ENCODE assay signal across 9 mouse cellular contexts in genomic region chr1:72640658-72641410, GRCm38 (mm10). TPM values are rescaled to one million over a fixed set of nuclear protein-coding genes. Genes with fewer than 3 reads are reported as not detected.
DNase-seq lines count a peak whose midpoint lies in the region; ATAC-seq and TF ChIP-seq lines count a peak whose summit lies in the region.
"Had no signal": no experiment of that assay in that cellular context is flagged by ENCODE, and none has a peak within 500 bp of the region (broad histone marks: within the 10 kb centered on the region; RNA-seq: fewer than 3 reads in every experiment).

No protein-coding gene starts in this region.

- H3K36me3 ChIP-seq in heart, embryonic 11.5 days (ENCODE audit: control insufficient read depth, insufficient read depth, low read length) = no peaks in the 10 kb centered on the region
- no peaks in the 10 kb centered on the region for H3K36me3 ChIP-seq in kidney, embryonic 14.5 days (ENCODE audit: control insufficient read depth, insufficient read depth, low read length)
- no peaks in the 10 kb centered on the region for H3K36me3 ChIP-seq in limb, embryonic 12.5 days
- no peaks in the 10 kb centered on the region for H3K36me3 ChIP-seq in midbrain, embryonic 15.5 days (replicated peaks)
- H3K36me3 ChIP-seq in testis, adult 2 months (ENCODE audit: control insufficient read depth, insufficient read depth, low read length) = no peaks in the 10 kb centered on the region
- H3K36me3 ChIP-seq: G1E had no signal

- H3K27ac ChIP-seq in heart, embryonic 11.5 days (ENCODE audit: low read depth, low read length) = no peak overlapping the region
- H3K27ac ChIP-seq in kidney, embryonic 14.5 days (ENCODE audit: low read depth, low read length) = no peak overlapping the region
- H3K27ac ChIP-seq in limb, embryonic 12.5 days = no peak overlapping the region
- H3K27ac ChIP-seq in midbrain, embryonic 15.5 days = peak overlapping the region; percentile 56
- H3K27ac ChIP-seq in testis, adult 2 months (ENCODE audit: control insufficient read depth, insufficient read depth, low read depth, low read length) = peak overlapping the region; percentile 93

- no peak overlapping the region for H3K9ac ChIP-seq in heart, embryonic 11.5 days (ENCODE audit: low read depth, low read length)
- H3K9ac ChIP-seq in kidney, embryonic 14.5 days (ENCODE audit: low read depth, low read length) = 0 out of 2 replicates have a peak overlapping the region, but pooled peaks have one; percentile 23
- no peak overlapping the region for H3K9ac ChIP-seq in limb, embryonic 12.5 days (replicated peaks)
- H3K9ac ChIP-seq in midbrain, embryonic 15.5 days = no peak overlapping the region

- no peak for TF ChIP-seq CTCF in testis, adult 2 months (IDR thresholded peaks at IDR 0.05; ENCODE audit: control insufficient read depth, insufficient read depth, insufficient replicate concordance, low read depth, low read length)

- WGBS in heart, embryonic 11.5 days (ENCODE audit: insufficient replicate concordance) = 31% methylated on average over 49 of the region's 49 CpGs
- WGBS in kidney, embryonic 14.5 days = 48% methylated on average over 49 of the region's 49 CpGs
- 37% methylated on average over 49 of the region's 49 CpGs for WGBS in limb, embryonic 12.5 days
- 38% methylated on average over 49 of the region's 49 CpGs for WGBS in midbrain, embryonic 15.5 days

- DNase-seq in lung, adult 18-20 months = peak; percentile 6 to 10
- no peak for DNase-seq in lung, postnatal 25 days (ENCODE audit: low spot score)
- DNase-seq in embryo, embryonic 11.5 days (ENCODE audit: low read depth, low spot score) = peak; percentile 54

- TF ChIP-seq POLR2A in testis, adult 2 months (IDR thresholded peaks at IDR 0.05; ENCODE audit: control insufficient read depth, low read depth, low read length) = peak; percentile 96

- H3K4me1 ChIP-seq in heart, embryonic 11.5 days (ENCODE audit: control insufficient read depth, insufficient read depth, low read length) = no peaks in the 10 kb centered on the region
- no peaks in the 10 kb centered on the region for H3K4me1 ChIP-seq in kidney, embryonic 14.5 days (ENCODE audit: control insufficient read depth, insufficient read depth, low read length)
- H3K4me1 ChIP-seq in limb, embryonic 12.5 days (replicated peaks) = no peaks in the 10 kb centered on the region
- no peaks in the 10 kb centered on the region for H3K4me1 ChIP-seq in midbrain, embryonic 15.5 days
- no peaks in the 10 kb centered on the region; the same call in 1 of the 2 replicates for H3K4me1 ChIP-seq in testis, adult 2 months (ENCODE audit: control insufficient read depth, insufficient read depth, low read length)

- ATAC-seq in heart, embryonic 11.5 days (replicated peaks; ENCODE audit: insufficient number of reproducible peaks, low FRiP score, low TSS enrichment) = no peak
- ATAC-seq in kidney, embryonic 14.5 days (ENCODE audit: low FRiP score, low TSS enrichment) = peak; percentile 55; the same call in 1 of the 2 replicates
- ATAC-seq in limb, embryonic 12.5 days (ENCODE audit: insufficient number of reproducible peaks, insufficient read depth, low FRiP score, low TSS enrichment, low read depth) = no peak
- ATAC-seq in midbrain, embryonic 15.5 days (replicated peaks) = peak; percentile 90

- H3K27me3 ChIP-seq in heart, embryonic 11.5 days (ENCODE audit: control insufficient read depth, insufficient read depth, low read length) = no peaks in the 10 kb centered on the region
- no peaks in the 10 kb centered on the region for H3K27me3 ChIP-seq in kidney, embryonic 14.5 days (ENCODE audit: control insufficient read depth, insufficient read depth, low read length)
- H3K27me3 ChIP-seq in limb, embryonic 12.5 days = no peaks in the 10 kb centered on the region
- H3K27me3 ChIP-seq in midbrain, embryonic 15.5 days (replicated peaks) = no peaks in the 10 kb centered on the region
- H3K27me3 ChIP-seq in testis, adult 2 months (ENCODE audit: control insufficient read depth, insufficient read depth, low read length) = no peaks in the 10 kb centered on the region

- H3K4me3 ChIP-seq in heart, embryonic 11.5 days (ENCODE audit: low read depth, low read length) = peak overlapping the region; percentile 30
- H3K4me3 ChIP-seq in kidney, embryonic 14.5 days (ENCODE audit: low read length) = peak overlapping the region; percentile 24
- peak overlapping the region; percentile 32 for H3K4me3 ChIP-seq in limb, embryonic 12.5 days (replicated peaks)
- H3K4me3 ChIP-seq in midbrain, embryonic 15.5 days = peak overlapping the region; percentile 39
- H3K4me3 ChIP-seq in testis, adult 2 months (ENCODE audit: control insufficient read depth, low read depth, low read length) = peak overlapping the region; percentile 89

- peak overlapping the region; percentile 57 for H3K4me2 ChIP-seq in heart, embryonic 11.5 days
- H3K4me2 ChIP-seq in kidney, embryonic 14.5 days (replicated peaks; ENCODE audit: low read depth, low read length) = peak overlapping the region; percentile 41
- peak overlapping the region; percentile 53 for H3K4me2 ChIP-seq in limb, embryonic 12.5 days
- H3K4me2 ChIP-seq in midbrain, embryonic 15.5 days = peak overlapping the region; percentile 67

- no peaks in the 10 kb centered on the region for H3K9me3 ChIP-seq in heart, embryonic 11.5 days (replicated peaks; ENCODE audit: control insufficient read depth, low read length)
- no peaks in the 10 kb centered on the region for H3K9me3 ChIP-seq in kidney, embryonic 14.5 days (ENCODE audit: control insufficient read depth, low read length)
- no peaks in the 10 kb centered on the region for H3K9me3 ChIP-seq in limb, embryonic 12.5 days
- no peaks in the 10 kb centered on the region for H3K9me3 ChIP-seq in midbrain, embryonic 15.5 days
- H3K9me3 ChIP-seq: G1E had no signal

RNA-seq across cellular contexts. Expression of gene Smarcal1, which starts 57.8 kb away (rescaled TPM):
- polyA plus RNA-seq in heart, embryonic 11.5 days (2014; fragmentation: Nextera tagmentation; extraction: Ambion mirVana) = 17.9 and 21.6 TPM in 2 replicates
- polyA plus RNA-seq in kidney, embryonic 14.5 days (2014; fragmentation: Nextera tagmentation; extraction: Ambion mirVana) = 16.0 and 24.4 TPM in 2 replicates
- 29.6 and 34.7 TPM in 2 replicates for polyA plus RNA-seq in limb, embryonic 12.5 days (2016; fragmentation: Nextera tagmentation; extraction: Ambion mirVana)
- polyA plus RNA-seq in midbrain, embryonic 15.5 days (2015; fragmentation: Nextera tagmentation; extraction: Ambion mirVana) = 29.6 and 30.9 TPM in 2 replicates
- 10.7 and 12.9 TPM in 2 replicates for polyA plus RNA-seq in testis, adult 2 months (2012; rRNA removed)

RNA-seq across cellular contexts. Expression of gene Ankar, which starts 59.5 kb away (rescaled TPM):
- polyA plus RNA-seq in heart, embryonic 11.5 days (2014; fragmentation: Nextera tagmentation; extraction: Ambion mirVana) = not detected in 2 replicates
- not detected in 2 replicates for polyA plus RNA-seq in kidney, embryonic 14.5 days (2014; fragmentation: Nextera tagmentation; extraction: Ambion mirVana)
- polyA plus RNA-seq in limb, embryonic 12.5 days (2016; fragmentation: Nextera tagmentation; extraction: Ambion mirVana) = not detected in 2 replicates
- polyA plus RNA-seq in midbrain, embryonic 15.5 days (2015; fragmentation: Nextera tagmentation; extraction: Ambion mirVana) = not detected in 2 replicates
- polyA plus RNA-seq in testis, adult 2 months (2012; rRNA removed) = 17.7 and 20.6 TPM in 2 replicates
- polyA plus RNA-seq: G1E had no signal

Comparison
In these comparisons a context has a peak if more than half of its experiments do, and no peak if none do; other contexts are left out.
1. ATAC-seq: peak in kidney, embryonic 14.5 days (single experiment) and midbrain, embryonic 15.5 days (single experiment); none in heart, embryonic 11.5 days (single experiment) and limb, embryonic 12.5 days (single experiment).
2. H3K27ac ChIP-seq: peak in midbrain, embryonic 15.5 days (single experiment) and testis, adult 2 months (single experiment); none in heart, embryonic 11.5 days (single experiment), kidney, embryonic 14.5 days (single experiment) and limb, embryonic 12.5 days (single experiment).
3. H3K4me3 ChIP-seq: peak in every context shown above with its lines; median percentile 89 in testis, adult 2 months; 39 in midbrain, embryonic 15.5 days; 32 in limb, embryonic 12.5 days; 30 in heart, embryonic 11.5 days; 24 in kidney, embryonic 14.5 days.
4. RNA of gene Ankar, which starts 59.5 kb away (polyA plus RNA-seq): 17.7 to 20.6 TPM in testis, adult 2 months; not detected in kidney, embryonic 14.5 days, not detected in midbrain, embryonic 15.5 days, not detected in heart, embryonic 11.5 days and not detected in limb, embryonic 12.5 days; every median in the first group is over 10 times any median in the second.
5. Peak in every context shown above with its lines, with median percentiles within 50 percentile points of each other: H3K4me2 ChIP-seq.